Mouse (Mus musculus): ENCODE measurements at regions not wholly inside any gene's neighbourhood (a gene's known extent, or its start where the extent isn't known, plus 50 kb on each side); places are given as distances from the start of the nearest gene placed in this dataset.
"Not testable (repeated sequence)": the region's sequence is repeated elsewhere in the genome, so short reads cannot be mapped to it uniquely, and the experiment has no call there.

- not testable (repeated sequence) for TF ChIP-seq EP300, POLR2A (IDR thresholded peaks at IDR 0.05; ENCODE audit: insufficient read depth, low read depth, low read length)
These were observed 665.9 kb upstream of the Gm21863 start for GRCm38 (mm10) chr12:19288271-19288890.

Measured in heart, adult 2 months (tissue).